Mouse (Mus musculus) right cerebral cortex, postnatal 4 days (tissue): ENCODE data around the gene Fdxr.

Experiments used
- DNase-seq: peaks from one replicate; pipeline ENCODE4 v3.0.0-alpha.2; 2022

Gene Fdxr

GRCm38 (mm10) chr11:115267061-115267883 lies 9.6 kb downstream of the Fdxr start, which contains the start of gene Grin2c:
Grin2c (minus strand) TSS chr11:115267243.
- DNase-seq = no peak

GRCm38 (mm10) chr11:115266400-115266778 lies 10.5 kb downstream of the Fdxr start:
- no peak for DNase-seq

- DNase-seq = no peak
These were observed 11.0 kb downstream of the Fdxr start for GRCm38 (mm10) chr11:115265771-115266399.

GRCm38 (mm10) chr11:115264862-115265668 lies 11.8 kb downstream of the Fdxr start:
- DNase-seq = peak; percentile 56

DNA sequence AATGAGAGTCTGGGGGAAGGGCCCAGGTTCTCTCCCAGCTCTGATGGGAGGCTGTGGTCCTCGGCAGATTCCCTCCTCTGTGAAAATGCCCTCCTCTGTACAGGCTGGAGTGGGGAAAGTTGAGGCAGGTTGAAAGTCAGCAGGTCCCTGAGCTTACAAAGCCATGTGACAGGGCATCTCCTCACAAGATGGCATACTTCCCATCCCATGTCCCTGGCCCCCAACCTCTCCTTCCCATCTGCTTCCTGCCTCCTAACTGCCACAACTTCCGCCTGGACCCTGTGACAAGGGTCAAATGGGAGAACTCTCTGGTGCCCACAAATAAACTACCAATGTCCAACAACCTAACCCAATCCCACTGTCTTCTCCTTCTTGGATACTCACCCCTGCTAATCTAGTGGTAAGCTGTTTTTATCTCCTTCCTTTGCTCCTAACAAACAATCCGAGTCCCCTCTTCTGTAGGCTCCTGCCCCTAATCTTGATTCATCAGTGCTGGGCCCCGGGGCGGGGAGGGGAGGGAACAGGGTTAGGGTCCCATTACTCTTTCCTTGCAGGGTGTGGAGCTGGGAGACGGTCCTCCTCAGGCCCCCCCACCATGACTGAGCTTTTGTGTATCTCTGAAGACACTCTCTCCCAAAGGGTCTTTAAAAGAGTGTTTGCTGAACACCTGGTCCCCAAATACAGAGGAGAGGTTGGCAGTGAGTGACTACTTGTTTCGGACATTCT lies 12.6 kb downstream of the Fdxr start:
- DNase-seq = no peak

GRCm38 (mm10) chr11:115262954-115263353 lies 13.9 kb downstream of the Fdxr start:
- DNase-seq = no peak

DNA sequence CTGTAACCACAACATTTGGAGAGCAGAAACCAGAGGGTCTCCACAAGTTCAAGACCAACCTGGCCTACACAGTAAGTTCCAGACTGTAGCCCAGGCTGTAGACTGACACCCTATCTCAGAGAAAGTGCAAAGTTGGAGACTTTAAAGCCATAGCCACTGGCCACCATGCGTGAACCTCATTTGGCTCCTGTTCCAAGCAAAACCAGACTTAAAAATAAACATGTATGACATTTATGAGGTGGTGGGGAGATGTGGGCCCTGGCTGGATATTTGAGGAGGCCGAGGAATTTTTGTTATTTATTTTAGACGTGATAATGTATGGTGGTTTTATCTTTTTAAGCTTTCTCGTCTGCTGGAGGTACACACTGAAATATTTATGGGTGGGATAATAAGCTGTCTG lies 17.7 kb downstream of the Fdxr start:
- no peak for DNase-seq

- DNase-seq = no peak
These were observed 18.9 kb downstream of the Fdxr start for GRCm38 (mm10) chr11:115257775-115258510.

GRCm38 (mm10) chr11:115251258-115251657 lies 25.6 kb downstream of the Fdxr start:
- no peak for DNase-seq

DNA sequence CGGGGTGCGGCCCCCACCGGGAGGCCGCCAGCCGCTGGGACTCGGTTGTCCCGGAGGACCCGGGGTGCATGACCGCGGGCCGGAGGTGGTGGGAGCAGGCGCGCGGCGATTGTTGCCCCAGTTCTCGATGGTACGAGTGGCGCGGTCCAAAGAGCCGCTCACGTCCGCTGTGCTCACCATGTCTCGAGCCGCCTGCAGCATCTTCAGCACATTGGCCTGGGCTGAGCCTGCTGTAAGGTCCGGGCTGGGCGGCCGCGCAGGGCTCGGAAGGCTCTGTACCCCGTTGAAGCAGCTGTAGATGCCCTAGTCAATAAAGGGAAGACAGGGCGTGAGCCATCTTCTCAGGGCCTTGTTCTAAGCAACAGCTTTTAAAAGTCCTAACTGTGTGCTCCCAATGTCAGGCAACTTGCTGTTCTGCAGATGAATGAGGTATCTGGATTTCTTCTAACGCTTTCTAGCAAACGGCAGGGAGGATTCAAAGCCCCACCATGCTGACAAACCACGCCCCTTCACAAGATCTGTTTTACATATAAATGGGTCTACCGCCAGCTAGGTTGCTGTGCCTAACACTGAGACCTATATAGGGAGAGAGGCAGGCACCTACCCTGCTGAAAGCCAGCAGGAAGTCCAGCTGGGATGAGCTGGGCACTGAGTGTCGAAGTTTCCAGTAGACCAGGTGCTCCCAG lies 26.3 kb downstream of the Fdxr start:
- no peak for DNase-seq

GRCm38 (mm10) chr11:115249721-115250404 lies 27.0 kb downstream of the Fdxr start:
- peak; percentile 33 for DNase-seq

- no peak for DNase-seq
These were observed 28.9 kb downstream of the Fdxr start for GRCm38 (mm10) chr11:115247945-115248344.

DNA sequence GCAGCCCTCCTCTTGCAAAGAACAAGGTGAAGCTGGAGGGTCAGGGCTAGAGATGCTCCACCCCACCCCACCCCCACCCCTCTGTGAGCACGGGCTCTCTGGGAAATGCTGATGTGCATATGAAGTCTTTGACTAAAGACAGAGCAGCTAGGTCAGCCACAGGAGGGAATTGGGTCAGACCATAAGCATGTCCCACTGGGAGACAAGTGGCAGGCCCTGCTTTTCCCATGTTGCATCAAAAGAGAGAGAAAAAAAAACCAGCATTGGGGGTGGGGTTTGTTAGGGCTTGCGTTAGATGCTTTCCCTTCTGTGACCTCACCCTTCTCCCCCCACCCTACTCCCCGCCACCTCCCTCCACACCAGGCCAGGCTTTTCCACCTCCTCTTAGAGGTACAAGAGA lies 29.6 kb downstream of the Fdxr start:
- no peak for DNase-seq

DNA sequence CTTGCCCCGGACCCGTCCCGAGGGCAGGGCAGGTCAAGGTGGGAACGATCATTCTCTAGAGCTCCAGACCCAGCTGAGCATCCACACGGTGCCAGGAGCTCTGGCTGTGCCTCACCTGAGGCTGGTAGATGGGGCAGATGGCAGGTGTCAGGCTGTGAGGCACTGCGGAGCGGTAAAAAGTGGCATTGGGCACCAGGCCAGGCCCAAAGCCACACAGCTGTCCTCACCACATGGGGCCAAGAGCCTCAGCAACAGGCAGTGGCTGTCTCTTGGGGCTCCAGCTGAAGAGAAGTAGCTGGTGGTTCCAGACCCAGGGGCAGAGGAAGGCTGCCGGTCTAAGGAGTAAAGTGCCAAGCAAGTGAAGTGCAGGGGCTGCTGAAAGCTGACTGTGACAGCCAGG lies 30.5 kb downstream of the Fdxr start:
- DNase-seq = no peak

DNA sequence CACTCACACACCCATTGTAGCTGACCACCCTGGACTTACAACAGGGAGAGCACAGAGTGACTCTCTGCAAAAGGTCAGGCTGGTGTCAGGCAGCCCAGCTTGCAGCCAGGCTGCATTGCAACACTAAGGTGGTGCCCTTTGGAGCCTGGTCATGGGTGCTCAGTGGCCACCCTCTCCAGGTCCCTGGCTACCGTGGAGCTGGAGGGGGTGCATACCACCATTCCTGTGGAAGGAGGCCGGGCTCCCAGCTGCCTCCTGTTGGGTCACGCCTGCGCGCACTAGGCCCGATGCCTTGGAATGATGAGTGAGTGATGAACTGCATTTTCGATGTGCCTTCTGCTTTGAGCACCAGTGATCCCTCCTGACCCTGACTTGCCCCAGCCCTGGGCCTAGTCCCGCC lies 32.0 kb downstream of the Fdxr start:
- DNase-seq = no peak

GRCm38 (mm10) chr11:115243783-115244182 lies 33.1 kb downstream of the Fdxr start:
- no peak for DNase-seq

DNA sequence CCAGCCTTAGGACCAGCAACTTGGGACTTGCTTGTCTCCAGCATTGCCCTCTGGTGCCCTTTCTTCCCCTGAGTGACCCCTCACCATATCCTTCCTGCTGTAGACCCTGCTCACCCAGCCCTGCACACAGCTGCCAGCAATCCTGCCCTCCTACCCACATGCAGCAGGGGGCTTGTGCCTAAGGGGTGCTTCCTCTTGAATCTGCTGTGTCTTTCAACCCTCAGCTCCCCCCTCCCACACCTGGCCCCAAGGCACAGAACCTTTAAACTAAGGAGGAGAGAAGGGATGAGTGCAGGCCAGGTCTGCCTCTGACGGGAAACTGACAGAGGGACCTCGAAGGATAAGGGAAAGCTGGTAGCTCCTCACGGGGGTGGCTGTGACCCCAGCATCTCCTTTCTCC lies 34.1 kb downstream of the Fdxr start:
- no peak for DNase-seq

DNA sequence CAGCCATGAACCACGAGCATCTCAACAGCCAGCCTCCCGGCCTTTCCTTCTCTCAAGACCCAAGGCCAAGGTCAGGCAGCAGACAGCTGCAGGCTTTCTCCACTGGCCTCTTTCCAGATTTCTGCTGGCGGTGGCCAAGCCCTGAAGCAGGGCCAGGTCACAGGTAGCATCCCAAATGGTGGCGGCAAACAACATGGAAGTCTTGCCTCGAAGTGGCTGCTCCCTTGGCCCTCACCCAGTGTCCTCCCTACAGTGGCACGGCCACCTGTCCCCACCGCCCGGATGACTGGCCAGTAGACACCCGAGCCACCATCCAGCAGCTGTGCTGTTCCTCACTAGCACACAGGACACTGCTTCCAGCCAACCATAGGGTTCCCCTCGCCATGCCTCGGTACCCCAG lies 35.4 kb downstream of the Fdxr start:
- DNase-seq = no peak

GRCm38 (mm10) chr11:115236570-115236969 lies 40.3 kb downstream of the Fdxr start:
- no peak for DNase-seq

DNA sequence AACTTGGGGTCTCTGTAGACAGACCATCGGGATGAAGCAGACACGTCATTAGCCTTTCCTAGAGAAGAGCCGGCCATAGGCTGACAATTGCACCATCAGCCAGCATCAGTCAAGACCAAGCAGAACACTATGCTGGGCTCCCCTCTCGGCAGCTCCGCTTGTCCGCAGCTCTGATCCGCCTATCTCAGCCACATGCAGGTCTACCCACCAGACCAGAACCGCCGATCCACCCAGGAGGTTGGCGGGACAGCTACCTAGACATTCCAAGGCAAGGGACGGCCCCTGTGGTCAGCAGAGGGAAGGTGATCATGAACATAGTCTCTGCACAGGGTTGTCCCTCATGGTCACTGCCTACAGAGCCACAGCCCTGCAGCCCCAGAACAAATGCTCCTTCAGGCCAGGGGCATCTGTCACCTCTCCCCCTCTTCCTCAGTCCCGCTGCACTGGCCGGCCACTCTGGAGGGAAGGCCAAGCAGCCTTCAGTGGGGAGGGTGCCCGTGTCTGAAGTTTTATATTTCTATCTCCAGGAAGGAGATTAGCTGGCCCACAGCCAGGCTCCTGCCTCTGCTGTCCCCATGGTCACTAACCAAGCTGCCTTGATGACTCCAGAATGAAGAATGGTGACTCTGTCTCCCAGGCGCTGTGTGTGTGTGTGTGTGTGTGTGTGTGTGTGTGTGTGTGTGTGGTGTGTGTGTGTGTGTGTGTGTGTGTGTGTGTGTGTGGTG lies 42.4 kb downstream of the Fdxr start:
- no peak for DNase-seq
